In the genomic region with DNA sequence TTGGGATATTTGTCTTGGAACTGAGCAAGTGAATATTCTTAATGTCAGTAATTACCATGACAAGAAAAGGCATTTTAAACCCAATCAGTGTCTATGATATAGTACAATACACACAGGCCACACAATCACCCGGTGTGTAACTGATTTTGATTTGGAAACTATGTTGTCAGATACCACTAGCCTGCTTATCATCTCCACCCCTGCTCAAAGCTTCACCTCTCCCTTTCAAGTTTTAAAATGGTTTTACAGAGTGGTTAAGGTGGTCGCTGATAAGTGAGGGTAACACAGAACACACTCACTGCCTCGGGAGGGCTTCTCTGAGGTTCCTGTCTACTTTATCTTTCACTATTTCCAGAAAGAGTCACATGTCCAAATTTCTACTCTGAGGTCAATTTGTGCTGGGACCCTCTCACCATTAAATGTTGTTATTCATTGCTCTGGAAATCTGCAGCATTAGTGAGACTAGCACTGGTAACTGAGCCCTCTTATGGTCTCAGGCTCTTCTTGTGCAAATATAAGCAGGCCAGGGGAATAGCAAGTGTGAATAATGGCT, we compare ENCODE assay signal across 16 mouse cellular contexts. TPM values are rescaled to one million over a fixed set of nuclear protein-coding genes. Genes with fewer than 3 reads are reported as not detected.
A peak's percentile ranks its signal among the peaks of the same experiment; 100 is the strongest.
DNase-seq lines count a peak whose midpoint lies in the region; ATAC-seq and TF ChIP-seq lines count a peak whose summit lies in the region.
"Had no signal": no experiment of that assay in that cellular context is flagged by ENCODE, and none has a peak within 500 bp of the region (broad histone marks: within the 10 kb centered on the region; RNA-seq: fewer than 3 reads in every experiment).

No protein-coding gene starts in this region.

- no peaks in the 10 kb centered on the region for H3K9me3 ChIP-seq in heart, embryonic 12.5 days (replicated peaks)
- H3K9me3 ChIP-seq in liver, embryonic 13.5 days (replicated peaks): no peaks in the 10 kb centered on the region
- no peaks in the 10 kb centered on the region for H3K9me3 ChIP-seq in embryonic facial prominence, embryonic 15.5 days (replicated peaks)
- H3K9me3 ChIP-seq in liver, postnatal 0 days (ENCODE audit: low read length): no peaks in the 10 kb centered on the region

- no peak for TF ChIP-seq EP300 in liver, postnatal 0 days (IDR thresholded peaks at IDR 0.05; ENCODE audit: low read depth)

- no peak overlapping the region for H3K4me3 ChIP-seq in heart, embryonic 12.5 days
- H3K4me3 ChIP-seq in liver, embryonic 13.5 days (replicated peaks): no peak overlapping the region
- 0 out of 2 replicates have a peak overlapping the region, but pooled peaks have one; percentile 61 for H3K4me3 ChIP-seq in embryonic facial prominence, embryonic 15.5 days (replicated peaks)
- no peak overlapping the region for H3K4me3 ChIP-seq in liver, postnatal 0 days (ENCODE audit: low read depth, low read length)

- no peak for TF ChIP-seq CTCF in liver, postnatal 0 days (IDR thresholded peaks at IDR 0.05; ENCODE audit: low read depth)

- peaks cover 25% of the 10 kb centered on the region for H3K4me1 ChIP-seq in heart, embryonic 12.5 days (replicated peaks)
- H3K4me1 ChIP-seq in liver, embryonic 13.5 days (replicated peaks): peaks cover 26% of the 10 kb centered on the region
- peaks cover 23% of the 10 kb centered on the region for H3K4me1 ChIP-seq in embryonic facial prominence, embryonic 15.5 days
- H3K4me1 ChIP-seq in liver, postnatal 0 days (ENCODE audit: insufficient read depth): peaks cover 17% of the 10 kb centered on the region; the same call in 1 of the 2 replicates

- H3K36me3 ChIP-seq in heart, embryonic 12.5 days: no peaks in the 10 kb centered on the region
- no peaks in the 10 kb centered on the region for H3K36me3 ChIP-seq in liver, embryonic 13.5 days
- no peaks in the 10 kb centered on the region for H3K36me3 ChIP-seq in embryonic facial prominence, embryonic 15.5 days
- H3K36me3 ChIP-seq in liver, postnatal 0 days (replicated peaks; ENCODE audit: insufficient read depth, low read length): no peaks in the 10 kb centered on the region

- ATAC-seq in heart, embryonic 12.5 days (ENCODE audit: insufficient number of reproducible peaks, low FRiP score): no peak
- ATAC-seq in liver, embryonic 13.5 days (ENCODE audit: low read depth): no peak
- ATAC-seq in embryonic facial prominence, embryonic 15.5 days (ENCODE audit: insufficient number of reproducible peaks, low FRiP score, low TSS enrichment, low read depth): no peak
- no peak for ATAC-seq in liver, postnatal 0 days

- H3K4me2 ChIP-seq in heart, embryonic 12.5 days: peak overlapping the region; percentile 51
- peak overlapping the region; percentile 92; the same call in 1 of the 2 replicates for H3K4me2 ChIP-seq in liver, embryonic 13.5 days
- peak overlapping the region; percentile 74; the same call in 1 of the 2 replicates for H3K4me2 ChIP-seq in embryonic facial prominence, embryonic 15.5 days (replicated peaks)
- H3K4me2 ChIP-seq in liver, postnatal 0 days (ENCODE audit: low read depth, low read length): peak overlapping the region; percentile 7; the same call in 1 of the 2 replicates

- WGBS in heart, embryonic 12.5 days: 32% methylated on average over 3 of the region's 3 CpGs
- 18% methylated on average over 3 of the region's 3 CpGs for WGBS in liver, embryonic 13.5 days (ENCODE audit: insufficient replicate concordance)
- 82% methylated on average over 3 of the region's 3 CpGs for WGBS in embryonic facial prominence, embryonic 15.5 days
- 45% methylated on average over 3 of the region's 3 CpGs for WGBS in liver, postnatal 0 days (ENCODE audit: insufficient replicate concordance)

- no peaks in the 10 kb centered on the region for H3K27me3 ChIP-seq in heart, embryonic 12.5 days (replicated peaks)
- H3K27me3 ChIP-seq in liver, embryonic 13.5 days: no peaks in the 10 kb centered on the region
- no peaks in the 10 kb centered on the region for H3K27me3 ChIP-seq in embryonic facial prominence, embryonic 15.5 days
- H3K27me3 ChIP-seq in liver, postnatal 0 days (ENCODE audit: insufficient read depth, low read length): no peaks in the 10 kb centered on the region

- 0 out of 2 replicates have a peak overlapping the region, but pooled peaks have one; percentile 16 for H3K27ac ChIP-seq in heart, embryonic 12.5 days (ENCODE audit: poor library complexity, severe bottlenecking)
- no peak overlapping the region for H3K27ac ChIP-seq in liver, embryonic 13.5 days
- H3K27ac ChIP-seq in embryonic facial prominence, embryonic 15.5 days (replicated peaks): no peak overlapping the region
- no peak overlapping the region for H3K27ac ChIP-seq in liver, postnatal 0 days (ENCODE audit: low read depth)

- peak overlapping the region; percentile 21; the same call in 1 of the 2 replicates for H3K9ac ChIP-seq in heart, embryonic 12.5 days
- H3K9ac ChIP-seq in liver, embryonic 13.5 days: no peak overlapping the region
- H3K9ac ChIP-seq in embryonic facial prominence, embryonic 15.5 days: no peak overlapping the region
- H3K9ac ChIP-seq in liver, postnatal 0 days (replicated peaks): no peak overlapping the region

- no peak for DNase-seq in heart, adult 18-20 months
- DNase-seq in liver, embryonic 13.5 days: no peak
- no peak for DNase-seq in liver
- DNase-seq in liver, postnatal 0 days: no peak
- no peak for DNase-seq in left cerebral cortex, adult 11 months (ENCODE audit: low spot score)
- no peak for DNase-seq in thymus, postnatal 25 days
- DNase-seq: cerebellum, adult 9-10 months; heart, postnatal 4 days; layer of hippocampus, adult 9-11 months; lung, adult 18-20 months; right cerebral cortex, postnatal 4 days; thymus, adult 2 months had no signal

RNA-seq across cellular contexts. Expression of gene Mmaa, which starts 1.9 kb away (rescaled TPM):
- polyA plus RNA-seq in heart, embryonic 12.5 days (2016; fragmentation: Nextera tagmentation; extraction: Ambion mirVana): 11.1 and 12.1 TPM in 2 replicates
- total RNA-seq in heart, adult 18-20 months (2021): 10 to 100 TPM; 39.9 to 44.5 TPM
- polyA plus RNA-seq in liver, embryonic 13.5 days (2015; fragmentation: Nextera tagmentation; extraction: Ambion mirVana): 5.2 and 5.8 TPM in 2 replicates
- polyA plus RNA-seq in embryonic facial prominence, embryonic 15.5 days (2015; fragmentation: Nextera tagmentation; extraction: Ambion mirVana): 16.3 and 16.5 TPM in 2 replicates
- 6.3 and 7.2 TPM in 2 replicates for polyA plus RNA-seq in liver, postnatal 0 days (2015; fragmentation: Nextera tagmentation; extraction: Ambion mirVana)

RNA-seq across cellular contexts. Expression of gene 1700011L22Rik, which starts 44.4 kb away (rescaled TPM):
- polyA plus RNA-seq in heart, embryonic 12.5 days (2016; fragmentation: Nextera tagmentation; extraction: Ambion mirVana): not detected in 2 replicates
- not detected for total RNA-seq in heart, adult 18-20 months (2021)
- polyA plus RNA-seq in liver, embryonic 13.5 days (2015; fragmentation: Nextera tagmentation; extraction: Ambion mirVana): not detected in 2 replicates
- polyA plus RNA-seq in embryonic facial prominence, embryonic 15.5 days (2015; fragmentation: Nextera tagmentation; extraction: Ambion mirVana): not detected in 2 replicates
- not detected in 2 replicates for polyA plus RNA-seq in liver, postnatal 0 days (2015; fragmentation: Nextera tagmentation; extraction: Ambion mirVana)
- total RNA-seq: adrenal gland, postnatal 4 days; heart, postnatal 4 days; neutrophil, adult 5-6 weeks had no signal
- polyA plus RNA-seq: thymus, adult 2 months had no signal

Comparison
In these comparisons a context has a peak if more than half of its experiments do, and no peak if none do; other contexts are left out.
1. H3K4me2 ChIP-seq: peak in every context shown above with its lines; median percentile 92 in liver, embryonic 13.5 days; 74 in embryonic facial prominence, embryonic 15.5 days; 51 in heart, embryonic 12.5 days; 7 in liver, postnatal 0 days.